Mouse (Mus musculus) G1E (cell line): Measurements from ENCODE around the gene Ldlrad3.

ENCODE experiments used
- CTCF ChIP-seq: IDR thresholded peaks from 2 replicates; pipeline ENCODE4 v1.5.1; 2012; ENCODE audit warnings: low read depth, low read length, inconsistent platforms, mixed read lengths
- GATA1 ChIP-seq: IDR thresholded peaks from 2 replicates; pipeline ENCODE4 v1.6.1; 2012; ENCODE audit warnings: borderline replicate concordance, low read length, inconsistent platforms, mixed read lengths
- GATA2 ChIP-seq: IDR thresholded peaks from 2 replicates; pipeline ENCODE4 v1.6.1; 2012; ENCODE audit warnings: low read depth, low read length, inconsistent platforms, borderline replicate concordance

DNA sequence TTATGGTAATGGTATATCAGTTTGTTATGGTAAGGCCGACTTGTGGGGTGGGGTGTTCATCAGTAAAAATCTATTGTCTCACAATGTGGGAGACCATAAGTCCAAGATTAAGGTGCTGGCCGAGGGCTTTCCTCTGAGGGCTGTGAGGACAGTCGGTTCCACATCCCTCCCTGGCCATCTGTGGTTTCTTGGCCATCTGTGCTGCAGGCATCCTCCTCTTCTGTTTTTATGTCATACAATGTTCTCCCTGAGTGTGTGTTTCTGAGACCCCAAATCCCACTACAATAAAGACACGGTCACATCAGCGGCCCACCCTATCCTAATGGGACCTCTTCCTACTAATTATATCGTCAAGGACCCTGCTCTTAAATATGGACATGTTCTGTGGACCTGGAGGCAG, 133.8 kb downstream of the Ldlrad3 start:
- TF ChIP-seq GATA1: no peak
- no peak for TF ChIP-seq CTCF
- no peak for TF ChIP-seq GATA2
